Mouse (Mus musculus): ENCODE results near the gene Apol7c. TPM values are rescaled to one million over a fixed set of nuclear protein-coding genes. Genes with fewer than 3 reads are reported as not detected.
"Not testable (repeated sequence)": the region's sequence is repeated elsewhere in the genome, so short reads cannot be mapped to it uniquely, and the experiment has no call there.

Gene Apol7c
- polyA plus RNA-seq, 1 experiment from 2014 or later: not detected

DNA sequence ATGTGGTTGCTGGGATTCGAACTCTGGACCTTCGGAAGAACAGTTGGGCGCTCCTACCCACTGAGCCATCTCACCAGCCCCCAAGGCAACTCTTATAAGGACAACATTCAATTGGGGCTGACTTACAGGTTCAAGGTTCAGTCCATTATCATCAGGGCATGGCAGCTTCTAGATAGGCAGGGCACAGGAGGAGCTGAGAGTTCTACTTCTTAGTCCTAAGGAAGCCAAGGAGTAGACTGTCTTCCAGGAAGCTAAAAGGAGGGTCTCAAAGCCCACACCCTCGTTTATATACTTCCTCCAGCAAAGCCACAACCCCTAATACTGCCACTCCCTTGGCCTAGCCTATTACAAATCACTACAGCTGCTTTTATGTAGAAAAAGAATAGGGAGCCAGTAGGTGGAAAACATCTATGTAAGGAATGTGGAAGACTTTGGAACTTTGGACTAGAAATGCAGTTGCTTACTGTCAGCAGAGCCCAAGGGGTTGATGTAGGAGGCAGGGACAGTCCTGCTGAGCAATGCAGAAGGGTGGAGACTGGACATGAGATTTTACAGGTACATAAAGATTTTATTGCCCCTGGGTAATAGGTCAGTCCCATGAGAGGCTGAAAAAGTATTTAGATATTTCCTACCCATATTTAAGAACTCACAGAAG is 50.8 kb downstream of the Apol7c start:
- H3K27ac ChIP-seq: no peak overlapping the region
- no peak overlapping the region for H3K4me2 ChIP-seq (replicated peaks)
- no peak overlapping the region for H3K9ac ChIP-seq
- H3K9me3 ChIP-seq: no peaks in the 10 kb centered on the region
- no peak for ATAC-seq (ENCODE audit: insufficient number of reproducible peaks, insufficient read depth, low FRiP score, low TSS enrichment)
- no peaks in the 10 kb centered on the region for H3K27me3 ChIP-seq
- H3K4me1 ChIP-seq: no peaks in the 10 kb centered on the region
- H3K36me3 ChIP-seq: no peaks in the 10 kb centered on the region
- WGBS: 78% methylated on average over 4 of the region's 4 CpGs
- no peak overlapping the region for H3K4me3 ChIP-seq

DNA sequence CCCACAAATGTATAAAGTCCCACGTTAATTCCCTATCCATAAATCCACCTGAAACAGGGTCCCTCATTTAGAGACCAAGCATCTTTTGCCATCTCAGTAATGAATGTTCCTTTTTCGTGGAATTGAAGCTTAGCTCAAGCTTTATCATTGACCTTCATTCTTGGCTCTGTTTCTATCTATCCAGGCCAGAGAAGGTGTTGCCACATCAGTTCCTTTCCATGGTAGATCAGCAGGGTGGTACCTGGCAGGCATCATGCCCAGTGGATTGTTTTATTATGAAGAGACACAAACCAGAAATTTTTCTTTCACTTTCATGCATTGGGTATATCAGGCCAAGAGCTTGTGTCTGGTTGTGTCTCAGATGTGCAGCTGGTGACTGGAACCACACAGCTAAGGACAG is 56.4 kb downstream of the Apol7c start, which contains the start of gene Apol10a:
Gene Apol10a, plus strand, starts transcription at position 355 of the 400 bp plus-strand sequence.
- H3K4me2 ChIP-seq (replicated peaks); ATAC-seq (ENCODE audit: insufficient number of reproducible peaks, insufficient read depth, low FRiP score, low TSS enrichment); H3K9me3 ChIP-seq; H3K4me1 ChIP-seq; H3K4me3 ChIP-seq; H3K9ac ChIP-seq; H3K27me3 ChIP-seq; H3K36me3 ChIP-seq; H3K27ac ChIP-seq: not testable (repeated sequence)
- 82% methylated on average over 2 of the region's 2 CpGs for WGBS

Other genes with a start within 250 kb of the Apol7c start
- gene Rbfox2, start 226.3 kb downstream of the Apol7c start, polyA plus RNA-seq (2016; fragmentation: Nextera tagmentation; extraction: Ambion mirVana): 96.4 and 96.9 TPM in 2 replicates
- not detected in 2 replicates for gene Apol7a, start 134.2 kb downstream of the Apol7c start, polyA plus RNA-seq (2016; fragmentation: Nextera tagmentation; extraction: Ambion mirVana)
- gene Apol9a, start 122.2 kb downstream of the Apol7c start, polyA plus RNA-seq (2016; fragmentation: Nextera tagmentation; extraction: Ambion mirVana): not detected in 2 replicates
- not detected in 2 replicates for gene Apol7b, start 85.8 kb downstream of the Apol7c start, polyA plus RNA-seq (2016; fragmentation: Nextera tagmentation; extraction: Ambion mirVana)
- not detected in 2 replicates for gene Apol10a, start 56.3 kb downstream of the Apol7c start, polyA plus RNA-seq (2016; fragmentation: Nextera tagmentation; extraction: Ambion mirVana)
- not detected in 2 replicates for gene Apol11a, start 25.0 kb downstream of the Apol7c start, polyA plus RNA-seq (2016; fragmentation: Nextera tagmentation; extraction: Ambion mirVana)
- gene 1700025B11Rik, start 28.6 kb upstream of the Apol7c start, polyA plus RNA-seq (2016; fragmentation: Nextera tagmentation; extraction: Ambion mirVana): not detected in 2 replicates
- gene Apol10b, start 62.8 kb upstream of the Apol7c start, polyA plus RNA-seq (2016; fragmentation: Nextera tagmentation; extraction: Ambion mirVana): 0.12 TPM in 1 of 2 replicates, not detected in the other
- not detected in 2 replicates for gene Gm36245, start 65.9 kb upstream of the Apol7c start, polyA plus RNA-seq (2016; fragmentation: Nextera tagmentation; extraction: Ambion mirVana)
- not detected in 2 replicates for gene Apol11b, start 110.0 kb upstream of the Apol7c start, polyA plus RNA-seq (2016; fragmentation: Nextera tagmentation; extraction: Ambion mirVana)
- gene Apol7e, start 165.5 kb upstream of the Apol7c start, polyA plus RNA-seq (2016; fragmentation: Nextera tagmentation; extraction: Ambion mirVana): not detected in 2 replicates
- gene Apol9b, start 195.7 kb upstream of the Apol7c start, polyA plus RNA-seq (2016; fragmentation: Nextera tagmentation; extraction: Ambion mirVana): not detected in 2 replicates
- gene Apol8, start 223.7 kb upstream of the Apol7c start, polyA plus RNA-seq (2016; fragmentation: Nextera tagmentation; extraction: Ambion mirVana): 0.24 and 0.83 TPM in 2 replicates